Mouse (Mus musculus) midbrain, postnatal 0 days (tissue): ENCODE data around the gene Fxyd5. TPM values are rescaled to one million over a fixed set of nuclear protein-coding genes. Genes with fewer than 3 reads are reported as not detected.

Experiments used
- ATAC-seq: fragments of 200-750 bp; cut with Nextera tagmentation; 2 replicates; pipeline ENCODE4 v1.8.0; 2017; ENCODE audit warnings: moderate number of reproducible peaks, mild to moderate bottlenecking, moderate TSS enrichment, moderate library complexity; ENCODE audit not compliant: low FRiP score
- DNase-seq: peaks from one replicate; pipeline ENCODE4 v3.0.0-alpha.2; 2015; ENCODE audit warnings: low spot score
- H3K27ac ChIP-seq: fragments of 300-500 bp; sonication (generic); 2 replicates; pipeline ENCODE4 v1.5.1; 2014; ENCODE audit warnings: low read depth, mild to moderate bottlenecking, low read length, mixed read lengths
- H3K27me3 ChIP-seq: fragments of 300-500 bp; sonication (generic); 2 replicates; pipeline ENCODE4 v1.6.1; 2014; ENCODE audit warnings: low read length, control low read depth, mixed read lengths; ENCODE audit not compliant: insufficient read depth
- H3K36me3 ChIP-seq: fragments of 300-500 bp; sonication (generic); 2 replicates; pipeline ENCODE4 v1.6.1; 2014; ENCODE audit warnings: low read length, control low read depth, mixed read lengths; ENCODE audit not compliant: insufficient read depth
- H3K4me1 ChIP-seq: fragments of 300-500 bp; sonication (generic); 2 replicates; pipeline ENCODE4 v1.6.1; 2014; ENCODE audit warnings: mild to moderate bottlenecking, control low read depth, antibody characterized with exemption, low read length, mixed read lengths; ENCODE audit not compliant: insufficient read depth
- H3K4me2 ChIP-seq: fragments of 300-500 bp; sonication (generic); 2 replicates; pipeline ENCODE4 v1.6.1; 2014; ENCODE audit warnings: low read depth, mild to moderate bottlenecking, low read length, mixed read lengths; ENCODE audit not compliant: poor library complexity, severe bottlenecking
- H3K4me3 ChIP-seq: fragments of 300-500 bp; sonication (generic); 2 replicates; pipeline ENCODE4 v1.5.1; 2014; ENCODE audit warnings: low read depth, mild to moderate bottlenecking, low read length, moderate library complexity
- H3K9ac ChIP-seq: fragments of 300-500 bp; sonication (generic); replicated peaks from 2 replicates; pipeline ENCODE4 v1.6.1; 2014; ENCODE audit warnings: mild to moderate bottlenecking, low read length, moderate library complexity, mixed read lengths; ENCODE audit not compliant: poor library complexity, severe bottlenecking
- H3K9me3 ChIP-seq: fragments of 300-500 bp; sonication (generic); 2 replicates; pipeline ENCODE4 v1.6.1; 2016; ENCODE audit warnings: low read length, control low read depth
- CTCF ChIP-seq: IDR thresholded peaks from 2 replicates; pipeline ENCODE4 v1.5.1; 2016; ENCODE audit warnings: antibody characterized with exemption, mild to moderate bottlenecking
- WGBS: fragments of 180-500 bp; shearing (Covaris S2); extraction: QIAGEN DNeasy Blood & Tissue Kit; methylation state at CpG from one replicate; pipeline ENCODE4 v1.1.7; 2014; 5-methylcytosine and 5-hydroxymethylcytosine counted together
- polyA plus RNA-seq: library from polyadenylated mRNA; unstranded; fragments of >200 nt; fragmentation: Nextera tagmentation; extraction: Ambion mirVana; gene quantifications from 2 replicates; pipeline ENCODE4 v1.2.1, GENCODE M21; 2015
- total RNA-seq: library from RNA; depleted of rRNA; stranded (reverse); fragments of >200 nt; gene quantifications from 2 replicates; pipeline ENCODE4 v1.2.3, GENCODE M21; 2014

Fxyd5 gene
- total and polyA plus RNA-seq, 2 experiments from 2014 or later = 31.9 to 48.0 TPM

GRCm38 (mm10) chr7:31030717-31031116 is 11.6 kb downstream of the Fxyd5 start:
- H3K27ac ChIP-seq = no peak overlapping the region
- ATAC-seq (no peak), DNase-seq (no peak)
- H3K9ac ChIP-seq = no peak overlapping the region
- no peak for TF ChIP-seq CTCF
- WGBS = 75% methylated on average over 2 of the region's 2 CpGs
- H3K4me1 ChIP-seq = no peaks in the 10 kb centered on the region
- H3K4me3 ChIP-seq = no peak overlapping the region
- H3K27me3 ChIP-seq = no peaks in the 10 kb centered on the region
- no peak overlapping the region for H3K4me2 ChIP-seq
- peaks cover 3% of the 10 kb centered on the region; the same call in 1 of the 2 replicates for H3K36me3 ChIP-seq
- H3K9me3 ChIP-seq = no peaks in the 10 kb centered on the region

GRCm38 (mm10) chr7:31028609-31029008 is 13.7 kb downstream of the Fxyd5 start:
- Histone ChIP-seq H3K9me3 (no peaks in the 10 kb centered on the region), H3K4me3 (no peak overlapping the region), H3K36me3 (no peaks in the 10 kb centered on the region), H3K4me1 (no peaks in the 10 kb centered on the region), H3K9ac (no peak overlapping the region), H3K27me3 (no peaks in the 10 kb centered on the region), H3K4me2 (no peak overlapping the region), H3K27ac (no peak overlapping the region)
- 77% methylated on average over 8 of the region's 8 CpGs for WGBS
- ATAC-seq = no peak
- TF ChIP-seq CTCF = no peak
- DNase-seq = no peak

GRCm38 (mm10) chr7:31017104-31017901 is 25.0 kb downstream of the Fxyd5 start:
- H3K9ac ChIP-seq = no peak overlapping the region
- no peaks in the 10 kb centered on the region for H3K9me3 ChIP-seq
- H3K27me3 ChIP-seq = no peaks in the 10 kb centered on the region
- no peak overlapping the region for H3K4me2 ChIP-seq
- no peak for ATAC-seq
- peak; percentile 58 for DNase-seq
- no peak overlapping the region for H3K4me3 ChIP-seq
- H3K4me1 ChIP-seq = no peaks in the 10 kb centered on the region
- no peak for TF ChIP-seq CTCF
- no peaks in the 10 kb centered on the region for H3K36me3 ChIP-seq
- no peak overlapping the region for H3K27ac ChIP-seq
- WGBS = 60% methylated on average over 10 of the region's 10 CpGs

DNA sequence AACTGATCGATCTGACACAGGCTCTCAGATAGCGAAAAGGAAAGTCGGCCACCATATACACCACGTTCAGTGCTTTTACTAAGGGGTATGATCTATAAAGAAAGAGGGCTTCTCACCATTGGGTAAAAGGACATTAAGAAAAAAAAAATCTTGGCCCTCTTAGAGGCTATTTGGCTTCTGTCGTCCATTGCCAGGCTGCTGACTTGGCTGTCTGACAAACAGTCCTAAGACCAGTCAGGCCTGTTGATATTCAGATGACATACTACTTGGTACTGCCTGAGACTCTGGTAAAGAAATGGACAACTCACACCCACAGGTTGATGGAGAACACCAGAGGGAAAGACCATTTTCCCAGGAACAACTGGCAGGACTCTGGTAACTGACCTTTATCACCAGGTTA is 29.3 kb downstream of the Fxyd5 start:
- Histone ChIP-seq H3K9me3 (no peaks in the 10 kb centered on the region), H3K4me2 (no peak overlapping the region), H3K4me3 (no peak overlapping the region), H3K27me3 (no peaks in the 10 kb centered on the region), H3K27ac (no peak overlapping the region), H3K36me3 (no peaks in the 10 kb centered on the region), H3K4me1 (no peaks in the 10 kb centered on the region), H3K9ac (no peak overlapping the region)
- TF ChIP-seq CTCF = no peak
- DNase-seq = peak; percentile 57
- ATAC-seq = no peak
- WGBS = 73% methylated on average over 5 of the region's 5 CpGs

- Histone ChIP-seq H3K4me2 (no peak overlapping the region), H3K9ac (no peak overlapping the region), H3K4me1 (no peaks in the 10 kb centered on the region), H3K9me3 (no peaks in the 10 kb centered on the region), H3K27ac (no peak overlapping the region), H3K27me3 (no peaks in the 10 kb centered on the region), H3K36me3 (no peaks in the 10 kb centered on the region), H3K4me3 (no peak overlapping the region)
- no peak for DNase-seq
- 84% methylated on average over 3 of the region's 3 CpGs for WGBS
- no peak for ATAC-seq
- TF ChIP-seq CTCF = no peak
Measured at GRCm38 (mm10) chr7:31008889-31009288, 33.4 kb downstream of the Fxyd5 start.

- Histone ChIP-seq H3K4me3 (no peak overlapping the region), H3K9ac (no peak overlapping the region)
- WGBS = 50% methylated on average over 1 of the region's 1 CpGs
Measured at GRCm38 (mm10) chr7:31008175-31008574, 34.1 kb downstream of the Fxyd5 start.

More at GRCm38 (mm10) chr7:31008175-31008574, 34.1 kb downstream of the Fxyd5 start:
- no peaks in the 10 kb centered on the region for H3K4me1 ChIP-seq
- no peak for DNase-seq
- TF ChIP-seq CTCF = no peak
- H3K9me3 ChIP-seq = no peaks in the 10 kb centered on the region
- no peak overlapping the region for H3K4me2 ChIP-seq
- no peaks in the 10 kb centered on the region for H3K36me3 ChIP-seq
- no peak overlapping the region for H3K27ac ChIP-seq
- no peak for ATAC-seq
- H3K27me3 ChIP-seq = no peaks in the 10 kb centered on the region
